Mouse (Mus musculus) layer of hippocampus, postnatal 14 days (tissue): Measurements from ENCODE around the gene Olfr885. TPM values are rescaled to one million over a fixed set of nuclear protein-coding genes. Genes with fewer than 3 reads are reported as not detected.

Experiments used
- DNase-seq, 2 experiments: peaks; one replicate each; pipeline ENCODE4 v3.0.0; 2021 to 2022; ENCODE audit warnings: low spot score in 2 of 2, mixed read lengths in 1 of 2
- long read RNA-seq, 2 experiments: library from polyadenylated mRNA; stranded (forward); transcript quantifications; one replicate each; pipeline ENCODE4 v2.0.0; 2021
- total RNA-seq, 2 experiments: library from RNA; stranded (reverse); gene quantifications; 2 replicates each; pipeline ENCODE4 v1.2.3; 2021

Olfr885 gene
- not detected for total RNA-seq
- long read RNA-seq, experiment 1, result 0 reads
- long read RNA-seq, experiment 2, result 0 reads

DNA sequence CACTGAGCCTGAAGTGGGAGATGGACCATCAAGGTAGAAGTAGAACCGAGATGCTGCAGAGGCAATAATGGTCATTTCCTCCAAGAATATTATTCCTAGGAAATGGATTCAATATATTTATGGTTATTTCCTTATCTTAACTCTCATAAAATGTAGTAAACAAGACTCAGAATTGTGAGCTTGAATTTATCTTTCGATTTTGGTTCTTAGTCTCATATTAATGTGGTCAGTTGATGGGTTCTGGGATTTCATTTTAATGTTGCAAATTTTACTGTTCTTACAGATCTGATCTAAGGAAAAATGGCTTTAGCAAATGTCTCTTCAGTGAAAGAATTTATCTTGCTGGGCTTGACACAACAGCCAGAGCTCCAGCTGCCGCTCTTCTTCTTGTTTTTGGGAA, at the start of gene Olfr885:
TSS of gene Olfr885 (plus strand) at position 301 of the 400 bp plus-strand sequence.
- DNase-seq, result no peak

DNA sequence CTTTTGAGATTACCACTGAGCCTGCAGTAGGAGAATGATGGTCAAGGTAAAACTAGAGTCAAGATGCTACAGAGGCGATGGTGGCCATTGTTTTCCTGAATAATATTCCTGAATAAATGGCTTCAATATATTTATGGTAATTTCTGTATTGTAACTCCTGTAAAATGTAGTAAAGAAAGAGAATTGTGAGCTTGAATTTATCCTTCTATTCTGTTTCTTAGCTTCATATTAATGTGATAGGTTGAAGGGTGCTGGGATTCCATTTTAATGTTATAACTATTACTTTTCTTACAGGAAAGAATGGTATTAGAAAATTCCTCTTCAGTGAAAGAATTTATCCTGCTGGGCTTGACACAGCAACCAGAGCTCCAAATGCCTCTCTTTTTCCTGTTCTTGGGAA, 35.6 kb upstream of the Olfr885 start, which contains the start of gene Olfr883:
TSS of gene Olfr883 (plus strand) at position 301 of the 400 bp plus-strand sequence.
- no peak for DNase-seq

DNA sequence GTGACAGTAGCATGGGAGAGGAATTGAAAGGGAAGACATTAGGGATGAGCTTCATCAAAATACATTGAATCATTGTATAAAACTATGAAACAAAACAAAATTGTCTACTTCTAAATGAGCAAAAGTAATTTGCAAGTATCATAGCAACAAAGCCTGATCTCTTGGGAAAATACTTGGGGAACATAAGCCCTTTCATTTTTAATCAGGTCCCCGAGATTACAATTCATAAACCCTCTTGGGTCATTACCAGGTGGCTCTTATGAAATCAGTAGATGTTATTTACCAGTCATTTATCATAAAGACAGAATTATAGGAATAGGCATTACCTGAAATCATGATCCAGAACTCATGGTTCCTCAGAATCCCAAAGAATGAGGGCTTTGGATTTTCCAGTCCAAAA, 14.9 kb upstream of the Olfr885 start, which contains the start of gene Olfr884:
TSS of gene Olfr884 (plus strand) at position 301 of the 400 bp plus-strand sequence.
- DNase-seq, result no peak

DNA sequence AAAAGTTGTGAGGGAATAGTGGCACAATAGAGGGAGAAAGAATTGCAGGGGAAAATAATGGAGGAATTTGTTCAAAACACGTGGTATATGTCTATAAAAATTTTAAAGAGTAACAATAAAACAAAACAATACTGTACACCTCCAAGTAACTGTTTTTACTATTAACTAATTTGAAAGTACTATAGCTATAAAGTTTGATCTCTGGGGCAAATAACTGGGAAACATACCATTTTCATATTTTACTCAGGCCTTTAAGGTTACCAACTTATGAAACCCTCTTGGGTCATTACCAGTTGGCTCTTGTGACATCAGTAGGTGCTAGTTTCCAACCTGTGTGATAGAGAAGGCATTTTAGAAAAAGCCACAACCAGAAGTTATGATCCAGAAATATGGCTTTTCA, 22.6 kb downstream of the Olfr885 start, which contains the start of gene Olfr887:
TSS of gene Olfr887 (plus strand) at position 301 of the 400 bp plus-strand sequence.
- no peak for DNase-seq

DNA sequence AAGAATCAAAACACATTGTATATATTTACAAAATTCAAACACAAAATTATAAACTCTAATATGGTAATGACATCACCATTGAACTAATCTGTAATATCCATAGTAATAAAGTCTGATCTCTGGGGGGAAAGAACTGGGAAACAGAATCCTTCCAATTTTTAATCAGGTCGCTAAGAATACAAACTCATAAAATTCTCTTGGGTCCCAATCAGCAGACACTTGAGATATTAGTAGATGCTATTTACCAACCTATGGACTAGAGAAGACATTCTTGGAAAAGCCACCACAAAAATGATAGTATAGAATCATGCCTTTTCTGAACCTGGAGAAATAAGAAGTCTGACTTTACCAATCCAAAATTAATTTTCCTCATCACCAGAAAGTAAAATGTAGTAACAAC, 46.7 kb downstream of the Olfr885 start, which contains the start of gene Olfr888:
TSS of gene Olfr888 (plus strand) at position 301 of the 400 bp plus-strand sequence.
- DNase-seq, result no peak

Other genes starting within 250 kb of the Olfr885 start
- not detected for gene Olfr877, start 207.1 kb upstream of the Olfr885 start, total RNA-seq
- gene Olfr145, start 164.6 kb upstream of the Olfr885 start, total RNA-seq, result not detected
- gene Olfr878, start 143.5 kb upstream of the Olfr885 start, total RNA-seq, result not detected
- gene Olfr881, start 69.5 kb upstream of the Olfr885 start, total RNA-seq, result not detected
- not detected for gene Olfr883, start 35.5 kb upstream of the Olfr885 start, total RNA-seq
- gene Olfr884, start 14.8 kb upstream of the Olfr885 start, total RNA-seq, result not detected
- gene Olfr887, start 22.8 kb downstream of the Olfr885 start, total RNA-seq, result not detected
- gene Olfr888, start 46.8 kb downstream of the Olfr885 start, total RNA-seq, result not detected
- not detected for gene Olfr889, start 53.9 kb downstream of the Olfr885 start, total RNA-seq
- gene Olfr890, start 81.2 kb downstream of the Olfr885 start, total RNA-seq, result not detected
- gene Olfr891, start 119.5 kb downstream of the Olfr885 start, total RNA-seq, result not detected
- not detected for gene Olfr893, start 147.0 kb downstream of the Olfr885 start, total RNA-seq
- not detected for gene Olfr894, start 156.7 kb downstream of the Olfr885 start, total RNA-seq
- gene Olfr143, start 191.5 kb downstream of the Olfr885 start, total RNA-seq, result not detected
- gene Olfr895, start 206.5 kb downstream of the Olfr885 start, total RNA-seq, result not detected
- gene Olfr896-ps1, start 229.8 kb downstream of the Olfr885 start, total RNA-seq, result not detected